Mouse (Mus musculus) heart, postnatal 0 days (tissue): ENCODE data around the gene Ccdc150.

ENCODE experiments used
- CTCF ChIP-seq: IDR thresholded peaks from 2 replicates; pipeline ENCODE4 v1.5.1; 2016; ENCODE audit warnings: antibody characterized with exemption, control low read depth, low read depth
- EP300 ChIP-seq: IDR thresholded peaks from 2 replicates; pipeline ENCODE4 v1.6.1; 2016; ENCODE audit warnings: antibody characterized with exemption, low read depth

- TF ChIP-seq EP300 (no peak), CTCF (no peak)
Measured at GRCm38 (mm10) chr1:54242722-54243121, 7.8 kb upstream of the Ccdc150 start.
